Mouse (Mus musculus): ENCODE measurements around the gene Kcnq1.

- no peak for TF ChIP-seq POLR2A (IDR thresholded peaks at IDR 0.05; ENCODE audit: low read depth, low read length)
- TF ChIP-seq CTCF (IDR thresholded peaks at IDR 0.05; ENCODE audit: extremely low read depth, insufficient read length, insufficient replicate concordance, low read depth, low read length), result no peak
These were observed 214.2 kb downstream of the Kcnq1 start for GRCm38 (mm10) chr7:143320367-143320766.
